Mouse (Mus musculus): Measurements from ENCODE around the gene Acbd3. TPM values are rescaled to one million over a fixed set of nuclear protein-coding genes. Genes with fewer than 3 reads are reported as not detected.

Gene Acbd3
- total RNA-seq, 2 experiments from 2014 or later = 9.6 to 16.4 TPM

DNA sequence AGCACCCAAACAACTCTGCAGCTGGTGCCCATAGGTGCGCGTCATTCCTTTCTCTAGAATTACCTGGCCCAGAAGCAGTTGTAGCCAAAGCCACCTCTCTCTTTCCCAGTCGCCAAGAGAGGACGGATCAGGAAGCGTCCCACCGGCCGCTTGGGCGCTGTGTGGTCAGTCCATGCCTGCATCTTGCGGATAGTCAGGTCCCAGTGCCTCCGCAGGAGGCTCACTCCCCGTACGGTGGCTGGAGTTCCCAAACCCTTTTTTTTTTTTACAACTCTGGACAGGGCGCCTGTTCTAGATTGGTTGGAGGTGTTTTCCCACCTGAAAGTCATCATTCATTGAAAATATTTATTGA is 52.5 kb downstream of the Acbd3 start:
- peak; percentile 46 for ATAC-seq (replicated peaks; ENCODE audit: low FRiP score, poor library complexity, severe bottlenecking)

DNA sequence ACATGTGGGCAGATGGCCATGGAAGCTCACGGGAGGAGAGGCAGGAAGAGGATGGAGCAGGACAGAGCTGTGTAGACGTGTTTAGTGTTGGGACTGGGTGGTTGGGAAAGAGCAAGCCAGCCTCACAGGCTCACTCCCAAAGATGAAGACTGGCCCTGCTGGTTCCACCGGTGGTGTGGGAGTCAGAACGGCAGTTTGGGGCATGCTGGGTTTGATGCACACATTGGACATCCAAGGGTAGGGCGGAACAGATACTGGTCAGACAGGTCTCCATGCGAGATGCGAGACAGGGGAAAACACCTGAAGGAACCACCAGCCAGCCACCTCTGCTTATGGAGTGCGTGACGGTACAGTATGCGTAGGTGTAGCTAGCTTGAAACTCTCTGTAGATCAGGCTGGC is 53.1 kb downstream of the Acbd3 start:
- no peak for ATAC-seq (replicated peaks; ENCODE audit: low FRiP score, poor library complexity, severe bottlenecking)

DNA sequence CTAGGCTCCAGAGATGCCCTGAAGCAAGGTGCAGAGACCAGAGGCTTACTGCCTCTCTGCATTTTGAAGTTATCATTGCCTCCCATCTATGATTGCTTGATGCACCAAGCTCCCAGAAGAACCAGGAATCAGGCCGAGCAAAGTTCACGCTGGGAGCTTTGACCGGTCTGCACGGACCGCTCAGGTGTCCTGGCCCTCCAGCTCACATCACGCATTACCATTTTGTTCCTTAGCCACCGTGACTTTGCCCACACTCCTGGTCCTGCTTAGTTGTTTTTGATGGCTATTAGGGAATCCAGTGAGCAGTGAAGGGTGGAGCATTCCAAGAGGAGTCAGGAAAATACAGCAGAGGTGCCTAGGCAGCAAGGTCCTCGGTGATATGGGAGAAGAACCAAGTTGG is 54.4 kb downstream of the Acbd3 start:
- no peak for ATAC-seq (replicated peaks; ENCODE audit: low FRiP score, poor library complexity, severe bottlenecking)

DNA sequence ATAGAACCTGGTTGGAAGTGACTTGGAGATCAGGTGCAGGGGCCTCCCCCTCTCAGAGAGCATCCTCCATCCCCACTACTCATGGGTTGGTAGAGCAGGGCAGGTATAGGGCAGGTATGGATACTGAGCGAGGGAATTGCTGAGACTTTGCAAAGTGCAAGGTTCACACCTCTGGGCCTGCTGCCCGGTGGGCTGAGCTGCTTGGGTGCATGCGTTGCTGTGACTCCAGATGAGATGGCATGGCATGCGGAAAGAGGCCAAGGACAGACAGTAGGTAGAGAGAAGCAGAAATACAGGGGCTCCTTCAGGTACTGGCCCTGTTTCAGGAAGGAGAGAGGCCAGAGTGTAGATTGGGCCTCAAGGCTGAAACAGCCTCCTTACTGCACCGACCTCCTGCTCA is 55.4 kb downstream of the Acbd3 start:
- no peak for ATAC-seq (replicated peaks; ENCODE audit: low FRiP score, poor library complexity, severe bottlenecking)

DNA sequence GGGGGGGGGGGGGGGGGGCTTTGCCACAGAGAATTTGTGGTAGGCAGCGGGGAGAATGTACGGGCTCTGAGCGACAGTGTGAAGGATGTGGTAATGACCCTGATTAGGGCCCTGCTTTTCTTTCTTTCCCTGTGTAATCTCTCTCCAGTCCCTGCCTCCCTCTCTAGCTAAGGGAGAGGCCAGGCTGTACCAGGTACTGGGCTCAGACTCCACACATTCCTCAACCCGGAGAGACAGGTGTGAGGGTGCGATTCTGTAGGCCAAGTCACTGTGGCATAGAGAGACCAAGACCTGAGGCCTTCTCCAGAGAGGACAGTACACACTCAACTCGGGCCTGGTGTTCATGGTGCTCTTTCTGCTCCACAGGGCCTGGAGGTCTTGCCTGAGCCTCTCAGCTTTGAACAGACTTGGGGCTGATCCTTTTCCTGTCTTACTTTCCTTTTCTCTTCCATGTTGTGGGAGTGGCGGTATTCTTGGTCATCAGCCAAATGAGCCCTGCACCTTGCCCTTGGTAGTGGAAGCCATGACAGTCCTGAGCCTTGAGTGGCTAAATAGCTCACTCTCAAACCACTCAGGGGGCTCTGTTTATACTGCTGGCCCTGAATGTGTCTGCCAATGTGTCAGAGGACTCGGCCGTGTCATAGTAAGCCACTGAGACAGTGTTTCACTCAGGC is 57.2 kb downstream of the Acbd3 start:
- no peak for ATAC-seq (replicated peaks; ENCODE audit: low FRiP score, poor library complexity, severe bottlenecking)

DNA sequence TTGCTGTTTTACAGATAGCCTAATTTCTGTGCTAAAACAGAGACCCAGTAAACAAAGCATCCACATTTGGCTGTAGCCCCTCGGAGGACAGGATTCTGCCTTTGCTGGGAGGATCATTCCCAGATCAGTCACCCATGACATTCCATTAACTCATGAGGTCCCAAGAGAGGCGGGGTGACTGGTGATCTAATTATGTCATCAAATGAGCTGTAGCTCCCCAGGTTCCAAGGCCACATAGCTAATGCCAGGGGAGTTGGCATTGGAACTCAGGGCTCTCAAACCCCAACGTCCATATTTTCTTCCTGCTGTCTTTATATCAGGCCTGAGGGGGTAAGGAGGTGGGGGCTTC is 57.7 kb downstream of the Acbd3 start:
- ATAC-seq (replicated peaks; ENCODE audit: low FRiP score, poor library complexity, severe bottlenecking) = no peak

DNA sequence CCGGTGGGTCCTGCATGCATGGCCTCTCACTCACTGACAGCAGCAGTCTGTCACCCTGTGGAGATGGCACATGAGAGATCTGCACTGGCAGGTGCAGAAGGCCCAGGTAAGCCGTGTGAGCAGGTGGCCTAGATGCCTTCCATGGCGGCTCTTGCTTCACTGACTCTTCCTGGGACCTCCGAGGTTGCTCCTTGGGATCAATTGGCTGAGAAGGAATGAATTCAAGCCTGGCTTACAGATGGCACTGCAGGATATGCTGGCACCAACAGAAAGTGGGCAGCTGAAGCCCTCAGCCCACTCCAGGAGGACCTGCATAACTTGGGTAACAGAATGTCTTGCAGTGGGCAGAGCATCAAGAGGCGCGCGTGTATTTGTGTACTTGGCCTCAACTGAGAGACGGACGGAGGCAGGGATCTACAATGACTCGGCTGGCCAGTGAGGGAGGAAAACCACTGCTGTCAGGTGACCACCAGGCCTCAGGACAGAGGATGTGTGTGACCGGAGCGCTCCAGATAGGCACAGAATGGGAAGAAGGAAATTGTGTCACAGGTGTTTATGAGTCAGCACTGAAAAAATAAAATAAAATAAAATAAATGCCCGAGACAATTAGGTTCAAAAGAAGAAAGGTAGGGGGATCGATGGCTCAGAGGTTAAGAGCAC is 66.1 kb downstream of the Acbd3 start:
- ATAC-seq (replicated peaks; ENCODE audit: low FRiP score, poor library complexity, severe bottlenecking) = no peak

DNA sequence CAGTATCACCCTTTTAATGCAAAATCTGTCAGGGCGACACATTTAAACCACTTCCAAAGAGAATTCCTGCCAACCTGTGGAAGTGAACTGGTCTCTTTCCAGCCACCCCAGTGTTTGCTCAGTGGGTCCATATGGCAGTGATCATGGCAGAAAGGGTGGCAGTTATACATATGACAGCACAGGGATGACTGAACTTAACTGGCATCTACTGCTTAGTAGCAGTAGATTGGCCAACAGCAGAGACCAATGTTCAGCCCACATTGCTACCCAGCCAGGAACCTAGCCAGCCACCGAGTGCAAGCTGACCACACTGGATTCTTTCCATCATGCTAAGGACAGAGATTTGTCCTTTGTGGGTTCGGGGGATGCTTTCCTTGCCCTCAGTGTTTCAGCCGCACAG is 67.0 kb downstream of the Acbd3 start:
- ATAC-seq (replicated peaks; ENCODE audit: low FRiP score, poor library complexity, severe bottlenecking) = no peak

DNA sequence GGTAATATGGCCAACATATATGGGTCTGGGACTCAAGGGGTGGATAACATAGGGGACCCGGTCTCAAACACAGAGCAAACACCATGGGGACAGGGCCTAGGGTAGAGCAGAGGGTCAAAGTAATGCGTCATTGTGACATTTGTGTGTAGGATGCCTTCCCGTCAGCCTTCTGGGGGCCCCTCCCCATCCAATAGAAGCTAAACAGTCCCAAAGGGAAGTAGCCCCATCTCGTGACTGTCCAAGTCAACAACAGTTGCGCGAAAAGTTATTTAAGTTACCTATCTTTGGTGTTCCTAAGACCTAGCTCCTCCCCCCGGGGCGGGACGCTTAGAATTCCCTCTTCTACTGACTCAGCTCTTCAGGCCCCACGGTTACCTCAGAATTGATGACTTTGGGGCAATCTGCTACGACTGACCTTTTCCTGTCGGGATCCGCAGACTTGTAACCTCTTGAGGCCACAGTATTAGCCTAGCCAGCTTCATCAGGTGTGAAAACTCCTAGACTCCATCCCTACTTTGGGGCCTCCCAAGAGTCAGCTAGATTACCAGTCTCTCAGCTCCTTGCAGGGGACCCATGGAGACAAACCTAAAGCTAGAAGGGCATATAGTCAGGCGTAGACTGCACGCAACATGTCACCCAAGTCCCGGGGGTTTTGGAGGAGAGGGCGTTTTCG is 67.7 kb downstream of the Acbd3 start:
- ATAC-seq (replicated peaks; ENCODE audit: low FRiP score, poor library complexity, severe bottlenecking) = 0 out of 2 replicates have a peak, but pooled peaks have one; percentile 31

DNA sequence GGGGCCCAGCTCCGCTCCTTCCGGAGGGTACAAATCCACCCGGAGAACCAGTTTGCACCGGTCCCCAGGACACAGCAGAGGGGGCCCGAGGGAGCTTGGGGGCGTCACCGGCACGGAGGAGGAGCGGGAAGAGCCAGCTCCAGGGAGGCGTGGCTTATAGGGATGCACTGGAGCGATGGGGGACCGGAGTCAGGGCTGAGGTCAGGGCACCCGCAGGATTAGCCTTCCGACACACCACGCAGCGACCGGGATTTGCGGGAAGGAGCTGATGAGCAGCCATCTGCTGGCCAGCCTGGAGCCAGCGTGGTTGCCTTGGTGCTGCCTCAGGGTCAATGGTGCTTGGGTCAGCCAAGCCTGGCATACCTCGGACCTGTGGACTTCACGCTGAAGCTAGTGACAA is 68.3 kb downstream of the Acbd3 start:
- peak; percentile 17; the same call in 1 of the 2 replicates for ATAC-seq (replicated peaks; ENCODE audit: low FRiP score, poor library complexity, severe bottlenecking)

DNA sequence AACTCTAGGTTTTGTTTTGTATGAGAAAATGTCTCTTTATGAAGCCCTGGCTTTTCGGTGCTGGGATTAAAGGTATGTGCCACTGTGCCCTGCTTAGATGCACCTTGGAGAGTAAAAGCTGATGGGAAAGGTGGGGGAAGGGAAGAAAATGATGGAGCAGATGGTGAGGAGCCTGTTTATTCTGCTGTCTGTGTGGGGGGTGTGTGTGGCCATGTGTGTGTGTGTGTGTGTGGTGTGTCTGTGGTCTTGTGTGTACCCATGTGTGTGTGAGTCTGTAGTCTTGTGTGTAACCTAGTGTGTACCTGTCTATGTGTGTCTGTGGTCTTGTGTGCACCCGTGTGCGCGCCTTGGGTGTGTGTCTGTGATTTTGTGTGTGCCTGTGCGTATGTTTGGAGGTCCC is 72.8 kb downstream of the Acbd3 start:
- no peak for ATAC-seq (replicated peaks; ENCODE audit: low FRiP score, poor library complexity, severe bottlenecking)

DNA sequence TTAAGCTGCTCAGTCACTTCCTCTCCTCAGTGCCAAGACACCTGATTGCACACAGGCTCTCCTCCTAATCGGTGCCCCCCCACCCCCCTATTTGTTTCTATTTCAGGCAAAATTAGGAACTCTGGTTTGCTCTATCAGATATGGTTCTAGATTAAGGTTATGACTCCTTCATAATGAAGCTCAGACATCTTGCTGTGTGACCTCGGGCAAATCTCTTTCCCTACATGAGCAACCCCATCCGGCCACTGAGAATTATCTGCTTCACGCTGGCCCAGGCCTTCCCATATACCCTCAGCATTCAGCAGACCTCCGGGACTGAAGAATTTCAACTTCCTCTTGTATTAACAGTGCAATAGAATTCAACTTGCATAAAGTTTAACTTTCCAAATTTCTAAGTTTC is 73.4 kb downstream of the Acbd3 start:
- no peak for ATAC-seq (replicated peaks; ENCODE audit: low FRiP score, poor library complexity, severe bottlenecking)

DNA sequence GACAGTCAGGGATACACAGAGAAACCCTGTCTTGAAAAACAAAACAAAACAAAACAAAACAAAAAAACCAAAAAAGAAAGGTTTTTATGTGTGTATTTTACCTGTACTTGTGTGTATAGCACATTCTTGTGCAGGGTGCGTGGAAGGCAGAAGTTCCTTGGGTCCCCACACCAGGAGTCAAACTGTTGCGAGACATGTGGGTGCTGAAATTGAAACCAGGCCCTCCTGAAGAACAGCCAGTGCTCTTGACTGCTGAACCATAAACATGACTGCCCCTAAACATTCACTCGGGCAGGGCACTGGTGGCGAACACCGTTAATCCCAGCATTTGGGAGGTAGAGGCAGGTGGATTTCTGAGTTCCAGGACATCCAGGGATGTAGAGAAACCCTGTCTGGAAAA is 74.2 kb downstream of the Acbd3 start:
- ATAC-seq (replicated peaks; ENCODE audit: low FRiP score, poor library complexity, severe bottlenecking) = no peak

DNA sequence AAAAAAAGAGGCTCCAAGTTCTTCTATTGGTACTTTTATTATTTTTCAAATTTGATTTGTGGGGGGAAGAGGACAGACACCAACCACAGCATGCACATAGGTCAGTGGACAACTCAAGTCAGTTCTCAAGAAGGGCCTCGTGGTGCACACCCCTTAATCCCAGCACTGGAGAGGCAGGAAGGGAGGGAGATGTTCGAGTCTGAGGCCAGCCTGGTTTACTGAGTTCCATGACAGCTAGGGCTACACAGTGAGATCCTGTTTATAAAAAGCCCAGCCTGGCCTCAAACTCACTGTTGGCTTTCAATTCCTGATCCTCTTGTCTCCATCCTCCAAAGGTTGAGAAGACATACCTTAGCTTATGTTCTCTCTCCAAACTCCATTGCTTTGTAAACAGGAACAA is 75.0 kb downstream of the Acbd3 start:
- ATAC-seq (replicated peaks; ENCODE audit: low FRiP score, poor library complexity, severe bottlenecking) = no peak

DNA sequence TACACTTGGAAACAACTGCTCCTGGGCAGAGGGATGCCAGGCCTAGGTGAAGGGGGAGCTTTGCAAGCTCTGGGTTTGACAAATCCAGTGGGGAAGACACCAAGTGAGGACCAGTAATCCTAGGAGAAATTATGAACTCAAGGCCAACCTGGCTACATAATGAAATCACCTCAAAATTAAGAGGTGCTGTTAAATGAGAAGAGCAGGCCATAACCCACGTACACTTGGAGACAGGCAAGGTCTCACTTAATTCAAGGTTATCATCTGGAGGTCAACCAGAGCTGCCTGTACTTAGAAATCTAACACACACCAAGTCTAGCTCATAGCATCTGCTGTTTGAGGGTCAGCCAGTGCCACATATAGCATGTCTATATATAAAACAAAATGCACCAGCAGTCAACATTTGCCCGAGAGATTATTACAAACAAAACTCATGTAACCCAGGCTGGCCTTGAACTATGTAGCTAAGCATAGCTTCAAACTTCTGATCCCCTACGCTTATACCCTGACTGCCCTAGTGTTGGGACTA is 75.7 kb downstream of the Acbd3 start:
- ATAC-seq (replicated peaks; ENCODE audit: low FRiP score, poor library complexity, severe bottlenecking) = no peak

Other genes with a start within 250 kb of the Acbd3 start
- gene Stum, start 242.5 kb upstream of the Acbd3 start, total RNA-seq (2015; ENCODE audit: low replicate concordance) = not detected in 2 replicates
- gene Stum, start 242.5 kb upstream of the Acbd3 start, total RNA-seq (2017; ENCODE audit: low replicate concordance) = not detected in 2 replicates
- gene Parp1, start 157.1 kb upstream of the Acbd3 start, total RNA-seq (2015; ENCODE audit: low replicate concordance) = 13.4 and 20.6 TPM in 2 replicates
- 23.5 and 26.2 TPM in 2 replicates for gene Parp1, start 157.1 kb upstream of the Acbd3 start, total RNA-seq (2017; ENCODE audit: low replicate concordance)
- gene Lin9, start 84.9 kb upstream of the Acbd3 start, total RNA-seq (2015; ENCODE audit: low replicate concordance) = 4.4 and 15.0 TPM in 2 replicates
- 16.1 and 16.6 TPM in 2 replicates for gene Lin9, start 84.9 kb upstream of the Acbd3 start, total RNA-seq (2017; ENCODE audit: low replicate concordance)
- not detected in 2 replicates for gene Mixl1, start 29.0 kb upstream of the Acbd3 start, total RNA-seq (2015; ENCODE audit: low replicate concordance)
- 0.28 TPM in 1 of 2 replicates, not detected in the other for gene Mixl1, start 29.0 kb upstream of the Acbd3 start, total RNA-seq (2017; ENCODE audit: low replicate concordance)
- 966 and 1,002 TPM in 2 replicates for gene H3f3a, start 87.9 kb downstream of the Acbd3 start, total RNA-seq (2015; ENCODE audit: low replicate concordance)
- gene H3f3a, start 87.9 kb downstream of the Acbd3 start, total RNA-seq (2017; ENCODE audit: low replicate concordance) = 1,471 and 1,473 TPM in 2 replicates
- 17.3 and 29.4 TPM in 2 replicates for gene Sde2, start 125.1 kb downstream of the Acbd3 start, total RNA-seq (2015; ENCODE audit: low replicate concordance)
- gene Sde2, start 125.1 kb downstream of the Acbd3 start, total RNA-seq (2017; ENCODE audit: low replicate concordance) = 34.7 and 53.5 TPM in 2 replicates
- gene Lefty2, start 167.1 kb downstream of the Acbd3 start, total RNA-seq (2015; ENCODE audit: low replicate concordance) = not detected in 2 replicates
- not detected in 2 replicates for gene Lefty2, start 167.1 kb downstream of the Acbd3 start, total RNA-seq (2017; ENCODE audit: low replicate concordance)
- 9.0 and 9.8 TPM in 2 replicates for gene Pycr2, start 178.2 kb downstream of the Acbd3 start, total RNA-seq (2015; ENCODE audit: low replicate concordance)
- gene Pycr2, start 178.2 kb downstream of the Acbd3 start, total RNA-seq (2017; ENCODE audit: low replicate concordance) = 5.8 and 7.0 TPM in 2 replicates
- not detected in 2 replicates for gene Lefty1, start 209.0 kb downstream of the Acbd3 start, total RNA-seq (2015; ENCODE audit: low replicate concordance)
- not detected in 2 replicates for gene Lefty1, start 209.0 kb downstream of the Acbd3 start, total RNA-seq (2017; ENCODE audit: low replicate concordance)
- gene Tmem63a, start 216.3 kb downstream of the Acbd3 start, total RNA-seq (2015; ENCODE audit: low replicate concordance) = 8.5 and 13.8 TPM in 2 replicates
- gene Tmem63a, start 216.3 kb downstream of the Acbd3 start, total RNA-seq (2017; ENCODE audit: low replicate concordance) = 6.6 and 13.1 TPM in 2 replicates